Mouse (Mus musculus): Measurements from ENCODE around the gene Ppm1l.

- no peak for TF ChIP-seq CTCF (IDR thresholded peaks at IDR 0.05; ENCODE audit: low read depth)
- TF ChIP-seq EP300 (optimal IDR thresholded peaks at IDR 0.05), result no peak
These were observed 24.0 kb upstream of the Ppm1l start for GRCm38 (mm10) chr3:69292628-69293027.

Data from stomach, postnatal 0 days (tissue).